ENCODE assay signal across 8 mouse cellular contexts in genomic region chr1:86154824-86155164, GRCm38 (mm10). TPM values are rescaled to one million over a fixed set of nuclear protein-coding genes. Genes with fewer than 3 reads are reported as not detected.
DNase-seq lines count a peak whose midpoint lies in the region; ATAC-seq and TF ChIP-seq lines count a peak whose summit lies in the region.

No protein-coding gene starts in this region.

- TF ChIP-seq POLR2A in cerebellum, adult 2 months (IDR thresholded peaks at IDR 0.05; ENCODE audit: borderline replicate concordance, insufficient read depth, low read length): no peak
- no peak for TF ChIP-seq POLR2A in small intestine, adult 2 months (IDR thresholded peaks at IDR 0.05; ENCODE audit: low read depth, low read length)

- H3K4me3 ChIP-seq in cerebellum, adult 2 months (replicated peaks; ENCODE audit: insufficient read depth, low read depth, low read length): peak overlapping the region; percentile 76
- H3K4me3 ChIP-seq in megakaryocyte, embryonic 14.5 days (replicated peaks): peak overlapping the region; percentile 96
- peak overlapping the region; percentile 77 for H3K4me3 ChIP-seq in limb, embryonic 12.5 days (replicated peaks)
- H3K4me3 ChIP-seq in small intestine, adult 2 months (ENCODE audit: low read depth, low read length): peak overlapping the region; percentile 69

- H3K4me2 ChIP-seq in limb, embryonic 12.5 days: peak overlapping the region; percentile 76

- H3K27me3 ChIP-seq in cerebellum, adult 2 months (ENCODE audit: control insufficient read depth, insufficient read depth, low read length): no peaks in the 10 kb centered on the region
- H3K27me3 ChIP-seq in megakaryocyte, embryonic 14.5 days (replicated peaks): no peaks in the 10 kb centered on the region
- H3K27me3 ChIP-seq in limb, embryonic 12.5 days: no peaks in the 10 kb centered on the region
- H3K27me3 ChIP-seq in small intestine, adult 2 months (ENCODE audit: control insufficient read depth, insufficient read depth, low read length): no peaks in the 10 kb centered on the region

- no peak for TF ChIP-seq CTCF in cerebellum, adult 2 months (IDR thresholded peaks at IDR 0.05; ENCODE audit: borderline replicate concordance, insufficient read depth, low read depth, low read length)
- TF ChIP-seq CTCF in small intestine, adult 2 months (IDR thresholded peaks at IDR 0.05; ENCODE audit: extremely low read depth, insufficient read length, insufficient replicate concordance, low read depth, low read length): no peak

- ATAC-seq in megakaryocyte, adult 5-6 weeks (ENCODE audit: poor library complexity, severe bottlenecking): no peak
- no peak for ATAC-seq in limb, embryonic 12.5 days (ENCODE audit: insufficient number of reproducible peaks, insufficient read depth, low FRiP score, low TSS enrichment, low read depth)

- peak overlapping the region; percentile 75 for H3K9ac ChIP-seq in limb, embryonic 12.5 days (replicated peaks)

- no peak overlapping the region for H3K27ac ChIP-seq in cerebellum, adult 2 months (ENCODE audit: insufficient read depth, low read length)
- H3K27ac ChIP-seq in limb, embryonic 12.5 days: no peak overlapping the region
- H3K27ac ChIP-seq in small intestine, adult 2 months (ENCODE audit: insufficient read depth, low read depth, low read length): no peak overlapping the region

- peaks cover 14% of the 10 kb centered on the region for H3K36me3 ChIP-seq in megakaryocyte, embryonic 14.5 days (replicated peaks; ENCODE audit: low read length)
- H3K36me3 ChIP-seq in limb, embryonic 12.5 days: peaks cover 5% of the 10 kb centered on the region; the same call in 1 of the 2 replicates
- no peaks in the 10 kb centered on the region for H3K36me3 ChIP-seq in small intestine, adult 2 months (ENCODE audit: control insufficient read depth, insufficient read depth, low read length)

- H3K9me3 ChIP-seq in megakaryocyte, embryonic 14.5 days: no peaks in the 10 kb centered on the region
- H3K9me3 ChIP-seq in limb, embryonic 12.5 days: no peaks in the 10 kb centered on the region

- 0% methylated on average over 18 of the region's 18 CpGs for WGBS in cerebellum, adult 2 months
- WGBS in limb, embryonic 12.5 days: 1% methylated on average over 18 of the region's 18 CpGs
- WGBS in small intestine, adult 2 months: under 1% methylated on average over 18 of the region's 18 CpGs

- H3K4me1 ChIP-seq in cerebellum, adult 2 months (ENCODE audit: control insufficient read depth, insufficient read depth, low read length): peaks cover 3% of the 10 kb centered on the region; the same call in 1 of the 2 replicates
- peaks cover 35% of the 10 kb centered on the region for H3K4me1 ChIP-seq in megakaryocyte, embryonic 14.5 days
- peaks cover 9% of the 10 kb centered on the region for H3K4me1 ChIP-seq in limb, embryonic 12.5 days (replicated peaks)
- peaks cover 6% of the 10 kb centered on the region for H3K4me1 ChIP-seq in small intestine, adult 2 months (ENCODE audit: control insufficient read depth, insufficient read depth, insufficient read length, low read length)

- no peak for DNase-seq in cerebellum, adult 2 months
- DNase-seq in cerebellum, adult 11 months: no peak
- no peak for DNase-seq in urinary bladder, adult 2 months (ENCODE audit: low spot score)
- DNase-seq in gastrocnemius, adult 8-10 months (ENCODE audit: low spot score in 2 of 2): no peak

RNA-seq across cellular contexts. Expression of gene Armc9, which starts 0.2 kb away (rescaled TPM):
- polyA plus RNA-seq in cerebellum, adult 2 months (2012; rRNA removed): 24.4 and 24.9 TPM in 2 replicates
- 1.1 TPM in 1 of 2 replicates, not detected in the other for polyA plus RNA-seq in megakaryocyte, embryonic 14.5 days (2012; ENCODE audit: insufficient read depth, low replicate concordance)
- total RNA-seq in megakaryocyte, adult 5-6 weeks (2015): 2.1 and 2.8 TPM in 2 replicates
- 2.1 and 4.5 TPM in 2 replicates for total RNA-seq in megakaryocyte, adult 5-6 weeks (2017)
- 32.5 and 33.2 TPM in 2 replicates for polyA plus RNA-seq in limb, embryonic 12.5 days (2016; fragmentation: Nextera tagmentation; extraction: Ambion mirVana)
- polyA plus RNA-seq in small intestine, adult 2 months (2012; rRNA removed): 1.2 and 1.4 TPM in 2 replicates
- 8.2 and 9.0 TPM in 2 replicates for polyA plus RNA-seq in urinary bladder, adult 2 months (2012; rRNA removed)
- total RNA-seq in gastrocnemius, adult 8-10 months (2022): 1 to 10 TPM; 1.5 to 2.1 (median 1.8) TPM

RNA-seq across cellular contexts. Expression of gene Gm21972, which starts 21.4 kb away (rescaled TPM):
- polyA plus RNA-seq in cerebellum, adult 2 months (2012; rRNA removed): 0.95 and 1.8 TPM in 2 replicates
- polyA plus RNA-seq in megakaryocyte, embryonic 14.5 days (2012; ENCODE audit: insufficient read depth, low replicate concordance): 3.3 and 3.4 TPM in 2 replicates
- total RNA-seq in megakaryocyte, adult 5-6 weeks (2015): 1.2 TPM in 1 of 2 replicates, not detected in the other
- total RNA-seq in megakaryocyte, adult 5-6 weeks (2017): 0.84 and 4.3 TPM in 2 replicates
- polyA plus RNA-seq in limb, embryonic 12.5 days (2016; fragmentation: Nextera tagmentation; extraction: Ambion mirVana): 0.55 and 0.96 TPM in 2 replicates
- 0.30 TPM in 1 of 2 replicates, not detected in the other for polyA plus RNA-seq in small intestine, adult 2 months (2012; rRNA removed)
- polyA plus RNA-seq in urinary bladder, adult 2 months (2012; rRNA removed): 0.35 and 0.44 TPM in 2 replicates
- total RNA-seq in gastrocnemius, adult 8-10 months (2022): not detected

RNA-seq across cellular contexts. Expression of gene Htr2b, which starts 43.0 kb away (rescaled TPM):
- polyA plus RNA-seq in cerebellum, adult 2 months (2012; rRNA removed): not detected in 2 replicates
- polyA plus RNA-seq in megakaryocyte, embryonic 14.5 days (2012; ENCODE audit: insufficient read depth, low replicate concordance): not detected in 2 replicates
- total RNA-seq in megakaryocyte, adult 5-6 weeks (2015): not detected in 2 replicates
- not detected in 2 replicates for total RNA-seq in megakaryocyte, adult 5-6 weeks (2017)
- 0.46 and 0.93 TPM in 2 replicates for polyA plus RNA-seq in limb, embryonic 12.5 days (2016; fragmentation: Nextera tagmentation; extraction: Ambion mirVana)
- polyA plus RNA-seq in small intestine, adult 2 months (2012; rRNA removed): 0.53 and 0.99 TPM in 2 replicates
- polyA plus RNA-seq in urinary bladder, adult 2 months (2012; rRNA removed): 0.22 and 0.40 TPM in 2 replicates
- under 1 TPM in 2 of 4 experiments, not detected in 2; 0.27 to 0.65 TPM for total RNA-seq in gastrocnemius, adult 8-10 months (2022)
